Mouse (Mus musculus) gastrocnemius, adult 8-10 months (tissue): ENCODE results near the gene Gpx4. TPM values are rescaled to one million over a fixed set of nuclear protein-coding genes. Genes with fewer than 3 reads are reported as not detected.

Experiments used
- DNase-seq, 2 experiments: peaks; one replicate each; pipeline ENCODE4 v3.0.0; 2022; ENCODE audit warnings: low spot score in 2 of 2
- total RNA-seq, 4 experiments: library from RNA; stranded (reverse); gene quantifications; 2 replicates each; pipeline ENCODE4 v1.2.4; 2022

Gene Gpx4
- 100 to 1,000 TPM; 510 to 613 (median 541) TPM for total RNA-seq

DNA sequence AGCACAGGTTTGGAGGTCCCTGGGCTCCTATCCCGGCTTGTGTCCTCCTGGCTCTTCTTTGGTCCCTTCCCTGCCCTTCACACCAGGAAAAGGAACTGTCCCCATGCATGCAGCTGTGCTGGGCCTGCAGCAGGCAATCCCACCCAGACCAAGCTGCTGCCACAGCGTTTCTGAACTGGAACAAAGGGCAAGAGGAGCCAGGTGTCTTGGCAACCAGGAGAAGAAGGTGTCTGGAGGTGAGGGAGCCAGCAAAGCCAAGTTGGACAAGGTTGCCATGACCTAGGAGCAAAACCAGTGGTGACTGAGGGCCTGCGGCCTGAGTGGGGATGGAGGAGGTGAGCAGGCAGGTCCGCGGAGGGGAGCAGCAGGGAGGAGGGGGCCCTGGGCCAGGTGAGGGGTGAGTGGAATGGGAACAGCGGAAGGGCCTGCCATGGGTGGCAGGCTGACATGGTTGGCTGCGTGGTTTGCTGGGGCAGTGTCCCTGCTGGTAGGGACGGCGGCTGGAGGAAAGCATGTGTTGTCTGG lies at the start of gene Gpx4:
Gene Gpx4, plus strand, starts transcription at position 126 of the 525 bp plus-strand sequence.
- DNase-seq: no peak

DNA sequence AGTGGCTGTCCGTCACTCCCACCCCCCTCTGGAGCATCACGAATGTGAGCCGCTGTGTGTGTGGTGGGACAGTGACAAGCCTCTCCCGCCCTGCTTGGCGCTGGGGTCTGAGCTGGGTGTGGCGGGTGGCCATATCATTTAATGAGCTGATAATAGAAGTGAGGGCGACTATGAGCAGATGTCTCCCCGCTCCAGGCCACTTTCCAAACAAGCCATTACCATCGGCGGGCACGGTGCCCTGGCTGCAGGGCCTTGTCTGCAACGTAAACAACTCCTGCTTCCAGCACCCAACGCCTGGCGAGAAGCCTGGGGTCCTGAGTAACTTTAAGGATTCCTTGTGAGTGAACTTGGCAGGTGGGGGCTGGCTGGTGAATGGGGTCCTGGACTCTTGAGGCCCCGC lies 49.1 kb upstream of the Gpx4 start:
- DNase-seq: no peak

GRCm38 (mm10) chr10:80001945-80002344 lies 45.0 kb upstream of the Gpx4 start:
- no peak for DNase-seq

GRCm38 (mm10) chr10:80002829-80003228 lies 44.1 kb upstream of the Gpx4 start:
- DNase-seq: no peak

DNA sequence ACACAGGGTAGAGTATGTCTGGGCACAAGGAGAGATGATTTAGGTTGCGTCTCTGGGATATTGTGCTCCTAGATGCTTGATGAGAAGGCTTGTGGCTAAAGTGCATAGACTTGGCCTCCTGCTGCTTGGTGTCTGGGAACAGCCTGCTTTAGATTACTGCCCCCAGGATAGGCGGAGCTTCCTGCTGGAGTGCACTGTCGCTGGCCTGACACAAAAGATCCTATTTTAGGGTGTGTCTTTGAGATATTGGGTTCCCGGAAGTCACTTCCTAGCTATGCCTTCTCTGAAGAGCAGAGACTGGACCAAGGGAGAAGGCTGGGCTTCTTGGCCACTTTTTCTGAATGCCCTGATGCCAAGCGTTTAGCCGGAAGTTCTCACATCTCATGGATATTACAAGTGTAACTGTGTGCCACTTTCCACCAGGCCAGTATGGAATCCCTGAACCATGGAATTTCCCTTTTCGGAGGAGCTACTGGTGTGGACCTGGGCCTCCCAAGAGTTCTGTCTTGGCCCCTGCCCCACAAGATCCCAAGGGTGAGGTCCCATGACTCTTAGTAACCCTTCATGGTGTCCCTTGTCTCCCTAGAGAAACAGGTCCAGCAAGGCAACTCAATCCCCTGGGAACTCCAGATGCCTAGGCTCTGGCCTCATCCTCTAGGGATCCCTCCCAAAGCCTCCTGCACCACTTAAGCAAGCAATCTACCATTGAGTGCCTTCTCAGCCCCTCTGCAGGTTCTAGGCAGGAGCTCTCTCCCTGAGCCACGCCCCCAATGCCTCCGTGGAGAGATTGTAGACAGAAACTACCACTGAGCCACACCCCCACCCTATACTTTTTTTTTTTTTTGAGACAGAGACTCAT lies 43.4 kb upstream of the Gpx4 start:
- DNase-seq: no peak

DNA sequence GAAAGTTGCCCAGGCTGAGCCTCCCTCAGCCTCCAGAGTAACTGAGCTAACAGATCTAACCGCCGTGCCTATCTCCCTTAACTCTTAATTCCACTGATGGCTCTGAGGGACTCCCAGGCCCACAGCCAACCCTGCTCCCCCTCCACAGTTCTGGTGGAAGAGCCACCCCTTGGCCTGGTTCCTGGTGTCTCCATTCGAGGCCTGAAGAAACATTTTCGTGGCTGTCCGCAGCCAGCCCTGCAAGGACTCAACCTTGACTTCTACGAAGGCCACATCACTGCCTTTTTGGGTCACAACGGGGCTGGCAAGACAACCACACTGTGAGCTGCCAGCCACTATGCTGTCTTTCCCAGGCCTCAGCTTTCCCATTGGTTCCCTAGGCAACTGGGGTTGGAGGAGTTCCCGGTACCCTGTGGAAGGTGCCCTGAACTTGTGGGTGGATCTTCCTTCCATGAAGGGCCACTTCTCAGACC lies 42.7 kb upstream of the Gpx4 start:
- no peak for DNase-seq

DNA sequence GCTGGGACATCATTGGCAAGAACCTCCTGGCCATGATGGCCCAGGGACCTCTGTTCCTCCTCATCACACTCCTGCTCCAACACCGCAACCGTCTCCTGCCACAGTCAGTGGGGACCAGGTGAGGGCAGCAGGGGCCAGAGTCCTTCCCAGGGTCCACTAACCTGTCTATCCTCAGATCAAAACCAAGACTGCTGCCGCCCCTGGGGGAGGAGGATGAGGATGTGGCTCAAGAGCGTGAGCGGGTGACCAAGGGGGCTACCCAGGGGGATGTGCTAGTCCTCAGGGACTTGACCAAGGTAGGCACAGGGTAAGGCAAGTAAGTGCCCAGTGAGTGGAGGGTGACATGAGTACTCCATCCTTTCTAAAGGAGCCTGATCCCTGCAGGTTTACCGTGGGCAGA lies 35.2 kb upstream of the Gpx4 start:
- DNase-seq: no peak

DNA sequence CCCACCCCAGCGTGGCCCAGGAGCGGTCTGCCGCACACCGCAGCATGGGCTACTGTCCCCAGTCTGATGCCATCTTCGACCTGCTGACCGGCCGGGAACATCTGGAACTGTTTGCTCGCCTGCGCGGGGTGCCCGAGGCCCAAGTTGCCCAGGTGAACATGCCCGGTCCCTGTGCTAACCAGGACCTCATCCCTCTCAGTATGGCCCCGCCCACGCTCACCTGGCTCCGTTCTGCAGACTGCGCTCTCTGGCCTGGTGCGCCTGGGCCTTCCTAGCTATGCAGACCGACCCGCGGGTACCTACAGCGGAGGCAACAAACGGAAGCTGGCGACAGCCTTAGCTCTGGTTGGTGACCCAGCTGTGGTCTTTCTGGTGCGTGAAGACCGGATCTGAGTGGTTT lies 33.4 kb upstream of the Gpx4 start:
- DNase-seq: no peak

DNA sequence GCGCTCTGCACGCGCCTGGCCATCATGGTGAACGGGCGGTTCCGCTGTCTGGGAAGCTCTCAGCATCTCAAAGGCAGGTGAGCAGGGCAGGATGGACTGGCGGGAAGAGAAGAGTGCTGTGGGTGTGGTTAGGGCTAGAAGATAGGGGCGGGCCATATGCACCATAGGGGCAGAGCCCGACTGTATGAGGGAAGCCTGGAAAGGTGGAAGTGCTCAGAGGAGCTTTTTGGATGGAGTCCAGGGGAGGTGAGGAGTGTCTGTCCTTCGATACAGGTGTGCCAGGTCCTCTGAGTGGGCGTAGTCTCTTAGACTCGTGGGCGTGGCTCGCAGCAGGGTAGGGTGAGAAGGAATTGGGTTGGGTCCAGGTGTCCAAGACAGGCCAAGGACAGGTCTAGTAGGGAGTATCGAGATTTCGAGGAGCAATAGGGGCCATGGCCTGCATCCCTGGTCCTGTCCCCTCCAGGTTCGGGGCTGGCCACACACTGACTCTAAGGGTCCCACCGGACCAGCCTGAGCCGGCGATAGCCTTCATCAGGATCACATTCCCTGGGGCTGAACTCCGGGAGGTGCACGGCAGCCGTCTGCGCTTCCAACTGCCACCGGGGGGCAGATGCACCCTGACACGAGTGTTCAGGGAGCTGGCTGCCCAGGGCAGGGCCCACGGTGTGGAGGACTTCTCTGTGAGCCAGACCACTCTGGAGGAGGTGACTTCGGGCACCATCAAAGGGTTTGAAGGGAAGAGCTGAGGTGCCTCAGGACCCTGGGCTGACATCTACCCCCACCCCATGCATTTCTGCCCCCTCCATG lies 32.3 kb upstream of the Gpx4 start:
- no peak for DNase-seq

DNA sequence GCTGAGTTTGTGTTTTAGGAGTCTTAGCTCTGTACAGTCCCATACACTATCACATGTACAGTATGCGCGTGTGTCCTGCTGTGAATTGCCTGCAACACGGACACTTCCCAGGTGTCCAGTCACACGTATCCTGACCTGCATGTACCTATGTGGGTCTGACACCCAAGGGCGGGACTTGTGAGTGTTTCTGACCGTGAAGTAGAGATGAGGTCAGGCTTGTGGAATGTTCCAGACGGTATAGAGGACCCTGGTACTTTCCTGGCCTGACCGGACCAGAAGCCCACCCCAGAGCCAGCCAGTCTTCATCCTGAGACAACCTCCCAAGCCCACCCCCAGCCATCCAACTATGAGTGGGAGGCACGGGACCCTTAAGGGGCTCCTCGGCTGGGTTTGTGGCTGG lies 31.4 kb upstream of the Gpx4 start:
- DNase-seq: no peak

- no peak for DNase-seq
These were observed 30.5 kb upstream of the Gpx4 start, which contains the start of gene Arhgap45 for GRCm38 (mm10) chr10:80016511-80016910. Gene Arhgap45 (plus strand): TSS chr10:80016653.

DNA sequence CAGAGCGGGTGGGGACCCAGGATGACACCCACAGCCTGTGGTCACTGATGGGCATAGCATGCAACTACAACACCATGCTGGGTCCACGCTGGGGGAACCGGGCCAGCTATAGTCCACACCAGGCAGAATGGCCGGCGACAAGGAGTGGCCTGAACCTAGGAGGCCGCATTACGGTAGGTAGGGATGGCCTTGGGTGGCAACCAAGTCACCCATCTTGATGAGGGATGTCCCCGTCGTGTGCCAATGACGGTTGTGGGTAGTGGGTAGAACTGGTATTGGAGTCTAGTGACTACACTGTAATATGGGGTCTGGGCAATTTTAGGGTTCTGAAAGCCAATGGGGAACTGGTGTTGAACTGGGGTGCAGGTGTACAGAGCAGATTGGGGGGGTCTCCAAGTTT lies 30.0 kb upstream of the Gpx4 start:
- no peak for DNase-seq

DNA sequence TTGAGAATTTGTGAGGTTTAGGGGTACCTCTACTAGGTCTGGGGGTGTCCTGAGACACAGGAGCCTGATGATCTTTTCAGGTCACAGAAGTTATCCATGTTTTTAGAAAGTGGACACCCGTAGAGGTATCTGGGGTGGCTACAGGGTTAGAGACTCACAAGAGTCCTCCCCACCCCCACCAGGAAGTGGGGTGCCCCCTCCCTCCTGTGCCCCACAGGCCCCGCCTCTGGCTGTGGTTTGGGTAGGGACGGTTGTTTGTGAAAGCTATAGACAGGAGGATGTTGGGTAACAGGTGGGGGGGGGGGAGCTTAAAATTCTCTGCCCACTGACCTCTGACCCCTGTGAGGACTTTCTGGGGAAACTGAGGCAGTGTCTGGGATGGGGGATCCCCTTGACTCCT lies 29.6 kb upstream of the Gpx4 start:
- DNase-seq: no peak

GRCm38 (mm10) chr10:80017771-80018170 lies 29.2 kb upstream of the Gpx4 start:
- DNase-seq: no peak

- no peak for DNase-seq
These were observed 28.1 kb upstream of the Gpx4 start for GRCm38 (mm10) chr10:80018739-80019297.

- no peak for DNase-seq
These were observed 27.4 kb upstream of the Gpx4 start for GRCm38 (mm10) chr10:80019471-80020131.

- no peak for DNase-seq
These were observed 26.8 kb upstream of the Gpx4 start for GRCm38 (mm10) chr10:80020191-80020590.

DNA sequence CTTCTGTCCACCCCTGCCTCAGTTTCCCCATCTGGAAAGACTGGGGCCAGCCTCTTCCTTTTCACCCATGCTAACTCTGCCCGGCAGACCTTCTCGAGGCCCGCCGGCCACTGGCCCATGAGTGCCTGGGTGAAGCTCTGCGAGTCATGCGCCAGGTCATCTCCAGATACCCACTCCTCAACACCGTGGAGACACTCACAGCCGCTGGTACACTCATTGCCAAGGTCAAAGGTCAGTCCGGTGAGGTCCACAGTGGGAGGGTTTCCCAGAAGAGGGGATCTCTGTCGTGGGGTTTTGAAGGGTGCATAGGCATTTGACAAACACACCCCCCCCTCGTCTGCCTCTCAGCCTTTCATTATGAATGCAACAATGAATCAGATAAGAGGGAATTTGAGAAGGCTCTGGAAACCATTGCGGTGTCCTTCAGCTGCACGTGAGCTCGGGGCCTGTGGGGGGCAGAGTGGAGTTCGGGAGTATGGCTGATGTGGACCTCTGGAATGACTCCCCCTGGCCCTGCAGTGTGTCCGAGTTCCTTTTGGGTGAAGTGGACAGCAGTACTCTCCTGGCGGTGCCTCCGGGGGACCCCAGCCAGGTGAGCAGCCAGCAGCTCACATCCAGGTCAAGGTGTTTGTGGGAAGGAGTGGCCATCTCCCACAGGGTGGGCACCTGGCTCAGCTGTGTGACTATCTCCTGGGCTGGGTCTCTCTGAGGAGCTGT lies 26.2 kb upstream of the Gpx4 start:
- no peak for DNase-seq

DNA sequence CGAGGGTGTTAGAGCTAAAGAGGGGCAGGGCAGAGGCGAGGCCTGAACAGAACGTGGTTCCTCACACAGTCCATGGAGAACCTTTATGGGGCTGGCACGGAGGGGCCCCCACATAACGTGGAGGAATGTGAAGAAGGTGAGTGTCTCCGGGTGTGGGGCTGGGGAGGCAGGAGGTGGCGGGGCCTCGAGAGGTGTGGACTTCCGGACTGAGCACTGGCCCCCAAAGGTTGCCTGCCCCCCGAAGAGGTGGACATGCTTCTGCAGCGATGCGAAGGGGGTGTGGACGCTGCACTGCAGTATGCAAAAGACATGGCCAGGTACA lies 25.7 kb upstream of the Gpx4 start:
- no peak for DNase-seq

DNA sequence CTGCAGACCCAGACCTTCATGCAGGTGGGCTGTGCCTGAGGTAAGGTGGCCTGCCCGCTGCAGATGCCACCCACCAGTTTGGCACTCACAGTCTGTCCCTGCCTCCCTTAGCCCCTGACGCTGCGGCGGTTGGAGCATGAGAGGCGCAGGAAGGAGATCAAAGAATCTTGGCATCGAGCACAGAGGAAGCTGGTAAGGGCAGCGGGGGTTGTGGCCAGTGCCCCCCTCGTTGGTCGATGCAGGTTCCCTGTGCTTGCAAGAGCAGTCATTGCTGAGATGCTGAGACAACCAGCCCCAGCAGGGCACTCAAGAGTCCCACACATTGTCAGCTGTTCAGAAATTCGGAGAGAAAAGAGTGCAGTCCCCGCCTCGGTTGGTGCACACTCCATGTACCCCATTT lies 24.8 kb upstream of the Gpx4 start:
- DNase-seq: no peak

DNA sequence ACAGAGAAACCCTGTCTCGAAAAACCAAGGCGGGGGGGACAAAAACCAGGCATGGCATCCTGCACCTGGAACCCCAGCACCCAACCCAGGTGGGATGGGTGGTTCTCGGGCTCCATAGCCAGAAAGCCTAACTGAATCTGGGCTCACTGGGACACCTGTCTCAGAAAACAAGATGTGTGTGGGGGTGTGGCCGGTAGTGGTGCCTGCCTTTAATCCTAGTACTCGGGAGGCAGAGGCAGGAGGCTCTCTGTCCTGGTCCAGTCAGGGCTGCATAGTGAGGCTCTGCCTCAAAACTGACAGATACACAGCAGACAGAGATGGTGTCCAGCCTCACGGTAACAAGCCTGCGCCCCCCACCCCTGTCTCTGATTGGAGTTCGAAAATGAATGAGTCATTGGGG lies 24.2 kb upstream of the Gpx4 start:
- DNase-seq: no peak
